Mouse (Mus musculus): Measurements from ENCODE around the gene Pramel7. TPM values are rescaled to one million over a fixed set of nuclear protein-coding genes. Genes with fewer than 3 reads are reported as not detected.
A peak's percentile ranks its signal among the peaks of the same experiment; 100 is the strongest.
"Not testable (repeated sequence)": the region's sequence is repeated elsewhere in the genome, so short reads cannot be mapped to it uniquely, and the experiment has no call there.

Pramel7 gene
- polyA plus RNA-seq (2015; fragmentation: Nextera tagmentation; extraction: Ambion mirVana) = not detected in 2 replicates

DNA sequence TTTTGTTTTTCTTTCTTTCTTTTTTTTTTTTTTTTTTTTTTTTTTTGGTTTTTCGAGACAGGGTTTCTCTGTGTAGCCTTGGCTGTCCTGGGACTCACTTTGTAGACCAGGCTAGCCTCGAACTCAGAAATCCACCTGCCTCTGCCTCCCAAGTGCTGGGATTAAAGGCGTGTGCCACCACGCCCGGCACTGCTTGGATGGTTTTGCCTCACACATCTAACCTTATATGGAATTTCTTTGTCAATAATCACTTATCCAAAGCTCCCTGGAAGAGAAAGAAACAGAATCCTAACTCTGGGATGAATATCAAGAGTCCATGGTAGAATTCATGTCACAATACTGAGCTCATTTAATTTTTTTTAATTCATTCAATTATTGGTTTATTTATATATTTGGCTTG lies at the start of gene Pramel7:
Gene Pramel7, minus strand, starts transcription at position 101 of the 400 bp plus-strand sequence.
- not testable (repeated sequence) for ATAC-seq; H3K27me3 ChIP-seq (replicated peaks); H3K9me3 ChIP-seq; H3K4me2 ChIP-seq (replicated peaks); H3K36me3 ChIP-seq; H3K4me1 ChIP-seq (replicated peaks); H3K9ac ChIP-seq; H3K4me3 ChIP-seq (replicated peaks); H3K27ac ChIP-seq
- WGBS = 90% methylated on average over 4 of the region's 5 CpGs

DNA sequence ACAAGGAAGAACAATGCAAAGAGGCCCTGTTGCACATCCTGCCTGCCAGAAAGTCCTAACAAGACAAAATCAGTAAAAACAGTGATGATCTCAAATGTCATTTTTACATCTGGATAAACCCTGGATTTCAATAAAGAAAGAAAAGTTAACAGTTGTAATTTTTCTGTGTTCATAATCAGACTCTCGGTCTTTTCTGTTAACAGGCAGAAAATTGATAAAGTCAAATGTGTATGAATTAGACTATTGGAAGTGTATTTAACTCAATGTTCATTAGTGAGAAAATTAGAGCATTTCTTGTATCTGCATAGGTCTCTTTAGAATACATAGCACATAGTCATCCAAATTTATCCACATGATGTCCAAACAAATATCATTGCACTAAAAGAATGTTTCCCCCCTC lies 48.5 kb upstream of the Pramel7 start, which contains the start of gene Olfr1128:
Gene Olfr1128, minus strand, starts transcription at position 101 of the 400 bp plus-strand sequence.
- 85% methylated on average over 1 of the region's 1 CpGs for WGBS
- H3K4me1 ChIP-seq (replicated peaks) = no peaks in the 10 kb centered on the region
- no peaks in the 10 kb centered on the region for H3K36me3 ChIP-seq
- ATAC-seq = no peak
- H3K27me3 ChIP-seq (replicated peaks) = no peaks in the 10 kb centered on the region
- no peaks in the 10 kb centered on the region for H3K9me3 ChIP-seq
- no peak within 1 kb of the TSS for H3K27ac ChIP-seq
- no peak within 1 kb of the TSS for H3K4me2 ChIP-seq (replicated peaks)
- no peak within 1 kb of the TSS for H3K4me3 ChIP-seq (replicated peaks)
- H3K9ac ChIP-seq = no peak within 1 kb of the TSS

DNA sequence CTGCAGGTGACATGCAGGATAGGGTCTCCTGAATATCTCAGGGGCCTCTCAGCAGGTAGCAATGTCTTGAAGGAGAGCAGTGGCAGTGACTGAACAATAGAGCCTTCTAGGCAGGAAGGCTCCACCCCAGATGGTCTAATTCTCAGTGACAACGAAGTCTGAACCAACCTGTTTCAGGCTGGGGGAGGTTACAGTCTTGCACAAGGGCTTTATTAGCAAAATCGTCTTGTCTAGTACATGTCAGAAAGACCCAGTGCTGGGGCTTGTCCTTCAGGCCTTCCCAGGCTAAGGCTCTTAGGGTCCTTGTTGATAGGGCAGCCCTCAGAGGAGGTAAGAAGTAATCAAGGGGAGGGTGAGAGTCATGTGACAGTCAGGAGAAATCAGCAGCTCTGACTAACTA lies 37.9 kb upstream of the Pramel7 start:
- H3K4me2 ChIP-seq (replicated peaks) = no peak overlapping the region
- WGBS = 54% methylated on average over 2 of the region's 2 CpGs
- no peak overlapping the region for H3K4me3 ChIP-seq (replicated peaks)
- H3K4me1 ChIP-seq (replicated peaks) = no peaks in the 10 kb centered on the region
- no peaks in the 10 kb centered on the region for H3K36me3 ChIP-seq
- no peaks in the 10 kb centered on the region for H3K9me3 ChIP-seq
- ATAC-seq = no peak
- H3K27ac ChIP-seq = no peak overlapping the region
- no peak overlapping the region for H3K9ac ChIP-seq
- no peaks in the 10 kb centered on the region for H3K27me3 ChIP-seq (replicated peaks)

DNA sequence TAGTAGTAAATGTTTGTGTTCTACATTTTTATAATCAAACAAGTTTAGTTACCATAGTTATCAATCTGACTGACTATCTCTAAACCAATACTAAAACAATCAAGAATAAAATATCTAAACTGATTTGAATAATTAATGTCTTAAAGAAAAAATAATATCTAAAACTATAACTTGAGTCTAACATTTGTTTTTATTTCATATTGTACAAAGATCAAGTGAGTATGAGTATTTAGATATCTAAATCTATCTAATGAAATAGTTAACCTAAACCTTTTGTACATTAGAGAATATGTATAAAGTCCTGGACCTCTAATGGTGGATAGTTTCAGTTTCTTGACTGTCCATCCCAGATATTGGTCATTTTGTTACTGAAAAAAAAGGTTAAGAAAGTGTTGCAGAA lies 34.6 kb upstream of the Pramel7 start, which contains the start of gene Olfr153:
Gene Olfr153, plus strand, starts transcription at position 301 of the 400 bp plus-strand sequence.
- H3K4me1 ChIP-seq (replicated peaks) = no peaks in the 10 kb centered on the region
- H3K9me3 ChIP-seq = no peaks in the 10 kb centered on the region
- H3K27ac ChIP-seq = no peak within 1 kb of the TSS
- no peak within 1 kb of the TSS for H3K4me2 ChIP-seq (replicated peaks)
- ATAC-seq = no peak
- no peaks in the 10 kb centered on the region for H3K36me3 ChIP-seq
- H3K4me3 ChIP-seq (replicated peaks) = no peak within 1 kb of the TSS
- H3K27me3 ChIP-seq (replicated peaks) = no peaks in the 10 kb centered on the region
- no peak within 1 kb of the TSS for H3K9ac ChIP-seq

DNA sequence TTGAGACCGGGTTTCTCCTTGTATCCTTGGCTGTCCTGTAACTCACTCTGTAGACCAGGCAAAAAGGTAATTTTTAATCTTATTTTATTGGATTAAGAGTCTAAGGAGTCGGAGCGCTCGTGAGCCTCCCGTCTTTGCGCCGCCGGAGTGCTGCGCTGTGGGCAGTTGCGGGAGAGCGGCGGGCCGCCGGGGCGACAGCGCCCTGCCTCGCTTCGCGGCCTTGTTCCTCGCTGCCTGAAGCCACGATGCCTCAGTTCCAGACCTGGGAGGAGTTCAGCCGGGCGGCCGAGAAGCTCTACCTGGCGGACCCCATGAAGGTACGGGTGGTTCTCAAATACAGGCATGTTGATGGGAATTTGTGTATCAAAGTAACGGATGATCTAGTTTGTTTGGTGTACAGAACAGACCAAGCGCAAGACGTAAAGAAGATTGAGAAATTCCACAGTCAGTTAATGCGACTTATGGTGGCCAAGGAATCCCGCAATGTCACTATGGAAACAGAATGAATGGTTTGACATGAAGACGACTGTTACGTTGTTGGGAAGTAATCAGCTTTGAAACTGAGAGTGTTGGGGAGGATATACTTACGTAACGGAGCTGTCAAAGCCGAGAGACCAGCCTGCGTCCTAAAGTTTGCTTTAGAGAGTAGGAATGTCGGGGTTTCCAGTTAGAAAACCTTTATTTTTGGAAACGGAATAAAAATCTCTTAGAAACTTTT lies 29.2 kb upstream of the Pramel7 start:
- not testable (repeated sequence) for H3K4me1 ChIP-seq (replicated peaks); H3K36me3 ChIP-seq; H3K27me3 ChIP-seq (replicated peaks); H3K9me3 ChIP-seq; H3K4me3 ChIP-seq (replicated peaks); ATAC-seq; H3K9ac ChIP-seq; H3K27ac ChIP-seq
- peak overlapping the region; percentile 40 for H3K4me2 ChIP-seq (replicated peaks)
- WGBS = 32% methylated on average over 38 of the region's 39 CpGs

DNA sequence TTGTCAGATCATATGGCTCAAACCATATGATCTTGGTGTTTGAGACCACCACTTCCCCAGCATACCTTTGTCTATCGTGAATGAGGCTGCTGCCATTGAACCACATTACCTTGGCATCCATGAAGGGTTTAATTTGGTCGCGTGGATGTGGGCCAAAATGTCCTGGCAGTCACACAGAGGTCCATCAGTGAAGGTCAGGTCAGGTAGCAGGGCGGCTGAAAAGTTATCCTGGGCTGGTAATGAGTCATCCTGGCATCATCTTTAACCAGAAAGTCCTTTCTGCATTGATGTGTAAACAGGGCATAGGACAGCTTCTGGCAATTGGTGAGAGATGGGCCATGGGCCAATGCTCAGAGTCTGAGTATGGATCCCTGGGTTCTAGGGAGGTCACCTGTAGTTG lies 23.8 kb upstream of the Pramel7 start:
- no peak overlapping the region for H3K4me3 ChIP-seq (replicated peaks)
- H3K4me1 ChIP-seq (replicated peaks) = no peaks in the 10 kb centered on the region
- H3K36me3 ChIP-seq = no peaks in the 10 kb centered on the region
- ATAC-seq = no peak
- no peaks in the 10 kb centered on the region for H3K9me3 ChIP-seq
- WGBS = 91% methylated on average over 4 of the region's 4 CpGs
- H3K27ac ChIP-seq = no peak overlapping the region
- H3K27me3 ChIP-seq (replicated peaks) = no peaks in the 10 kb centered on the region
- H3K4me2 ChIP-seq (replicated peaks) = no peak overlapping the region
- no peak overlapping the region for H3K9ac ChIP-seq

DNA sequence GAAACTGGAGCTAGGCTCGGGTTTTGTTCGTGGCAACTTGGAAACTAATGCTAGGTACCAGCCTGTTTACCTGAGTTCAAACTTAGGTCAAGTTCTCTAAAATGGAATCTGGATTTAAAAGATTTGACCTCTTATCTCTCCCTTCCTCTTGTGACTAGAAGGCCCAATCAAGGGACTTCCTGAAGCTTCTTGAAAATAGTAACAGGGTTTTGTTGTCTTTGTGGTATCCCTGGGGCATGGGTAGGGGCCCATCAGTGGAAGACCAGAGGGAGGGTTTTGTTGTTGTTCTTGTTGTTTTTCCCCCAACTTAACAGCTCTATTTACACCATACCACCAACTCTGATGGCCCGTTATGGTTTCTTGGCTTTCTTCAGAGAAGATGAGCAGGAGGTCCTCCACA lies 19.7 kb upstream of the Pramel7 start:
- no peak overlapping the region for H3K4me2 ChIP-seq (replicated peaks)
- no peak for ATAC-seq
- H3K27ac ChIP-seq = no peak overlapping the region
- H3K4me3 ChIP-seq (replicated peaks) = no peak overlapping the region
- H3K9ac ChIP-seq = no peak overlapping the region
- H3K27me3 ChIP-seq (replicated peaks) = no peaks in the 10 kb centered on the region
- no peaks in the 10 kb centered on the region for H3K36me3 ChIP-seq
- 83% methylated on average over 3 of the region's 3 CpGs for WGBS
- no peaks in the 10 kb centered on the region for H3K4me1 ChIP-seq (replicated peaks)
- no peaks in the 10 kb centered on the region for H3K9me3 ChIP-seq

DNA sequence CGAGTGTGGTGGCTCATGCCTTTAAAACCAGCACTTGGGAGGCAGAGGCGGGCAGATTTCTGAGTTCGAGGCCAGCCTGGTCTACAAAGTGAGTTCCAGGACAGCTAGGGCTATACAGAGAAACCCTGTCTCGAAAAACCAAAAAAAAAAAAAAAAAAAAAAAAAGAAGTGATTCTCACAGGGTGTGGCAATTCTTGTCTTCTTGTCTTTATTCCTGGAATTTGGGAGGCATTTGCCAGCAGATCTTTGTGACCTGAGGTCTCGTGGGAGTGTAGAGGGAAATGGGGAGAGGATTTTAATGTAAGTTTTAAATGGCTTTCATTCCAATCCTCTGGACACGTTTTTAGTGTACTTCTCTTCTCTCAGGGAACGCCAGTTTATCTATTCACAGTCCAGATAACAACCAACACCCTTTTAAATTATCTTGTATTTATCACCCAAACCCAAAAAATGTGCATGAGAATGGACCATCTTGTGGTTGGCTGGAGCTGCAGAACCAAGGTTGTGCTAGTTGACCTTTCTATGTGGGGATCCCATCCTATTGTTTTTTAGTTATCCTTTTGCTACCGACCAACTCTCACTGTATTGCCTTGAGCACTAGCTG lies 18.7 kb upstream of the Pramel7 start:
- Histone ChIP-seq H3K9me3 (no peaks in the 10 kb centered on the region), H3K36me3 (no peaks in the 10 kb centered on the region), H3K4me2 (replicated peaks) (no peak overlapping the region), H3K9ac (no peak overlapping the region), H3K27ac (no peak overlapping the region), H3K4me1 (replicated peaks) (no peaks in the 10 kb centered on the region), H3K4me3 (replicated peaks) (no peak overlapping the region), H3K27me3 (replicated peaks) (no peaks in the 10 kb centered on the region)
- no peak for ATAC-seq
- 81% methylated on average over 8 of the region's 8 CpGs for WGBS

DNA sequence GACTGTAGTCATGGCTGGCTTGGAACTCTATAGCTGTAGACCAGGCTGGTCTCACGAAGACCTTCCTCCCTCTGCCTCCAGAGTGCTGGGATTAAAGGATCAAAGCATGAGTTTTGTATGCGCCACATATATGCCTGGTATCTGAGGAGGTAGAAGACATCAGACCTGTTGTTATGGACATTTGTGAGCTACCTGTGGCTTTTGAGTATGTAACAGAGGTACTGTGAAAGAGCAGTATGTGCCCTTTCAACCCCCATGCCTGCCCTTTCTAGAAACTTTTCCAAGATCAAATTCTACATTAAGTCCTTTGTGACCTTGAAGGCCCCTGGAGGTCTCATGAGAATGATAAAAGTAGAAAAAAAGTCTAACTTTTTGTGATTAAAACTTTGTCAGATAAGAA lies 18.2 kb upstream of the Pramel7 start:
- Histone ChIP-seq H3K4me3 (replicated peaks) (no peak overlapping the region), H3K9ac (no peak overlapping the region), H3K27ac (no peak overlapping the region), H3K9me3 (no peaks in the 10 kb centered on the region), H3K36me3 (no peaks in the 10 kb centered on the region), H3K4me2 (replicated peaks) (no peak overlapping the region), H3K27me3 (replicated peaks) (no peaks in the 10 kb centered on the region), H3K4me1 (replicated peaks) (no peaks in the 10 kb centered on the region)
- WGBS = 94% methylated on average over 2 of the region's 2 CpGs
- ATAC-seq = no peak

DNA sequence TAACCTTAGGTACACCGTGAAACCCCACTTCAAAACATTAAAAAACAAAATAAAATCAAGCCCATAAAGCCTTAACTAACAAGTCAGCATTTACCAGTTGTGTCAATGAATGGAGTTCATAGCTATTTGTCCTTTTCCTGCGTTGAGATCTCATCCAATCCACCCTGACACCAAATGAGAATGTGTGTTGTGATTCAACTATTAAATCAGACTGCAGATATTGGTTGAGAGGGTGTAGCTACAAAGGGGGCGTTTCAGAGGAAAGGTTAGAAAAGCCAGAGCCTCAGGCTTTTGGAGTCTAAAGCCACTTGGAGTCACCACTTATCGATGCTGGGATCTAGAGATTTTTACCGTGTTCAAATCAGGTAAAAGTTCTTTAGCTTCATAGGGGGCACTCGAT lies 9.4 kb upstream of the Pramel7 start, which contains the start of gene Pramel6:
Gene Pramel6, plus strand, starts transcription at position 301 of the 400 bp plus-strand sequence.
- Histone ChIP-seq H3K4me1 (replicated peaks) (no peaks in the 10 kb centered on the region), H3K4me2 (replicated peaks) (no peak within 1 kb of the TSS), H3K9me3 (no peaks in the 10 kb centered on the region), H3K9ac (no peak within 1 kb of the TSS), H3K27ac (no peak within 1 kb of the TSS), H3K36me3 (no peaks in the 10 kb centered on the region), H3K4me3 (replicated peaks) (no peak within 1 kb of the TSS), H3K27me3 (replicated peaks) (no peaks in the 10 kb centered on the region)
- ATAC-seq = no peak
- WGBS = 86% methylated on average over 6 of the region's 6 CpGs

DNA sequence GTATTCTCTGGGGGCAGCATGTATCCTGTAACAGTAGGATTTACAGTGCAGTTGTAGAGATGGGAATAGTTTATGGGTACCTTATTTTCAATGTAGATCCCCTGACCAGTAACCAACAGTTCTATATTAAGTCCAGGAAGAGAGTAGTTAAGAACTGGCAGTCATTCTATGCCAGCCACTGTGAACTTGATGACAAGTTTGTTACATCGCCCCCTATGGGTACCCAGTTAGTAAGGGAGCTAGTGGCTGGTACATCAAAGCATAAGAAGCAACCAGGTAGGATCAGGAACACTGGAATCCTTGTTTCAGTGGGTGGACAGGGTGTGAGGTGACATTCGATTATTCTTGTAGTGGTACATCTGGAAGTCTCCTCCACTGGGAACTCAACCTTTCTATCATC lies 14.6 kb downstream of the Pramel7 start:
- Histone ChIP-seq H3K4me1 (replicated peaks) (no peaks in the 10 kb centered on the region), H3K27ac (no peak overlapping the region), H3K9me3 (no peaks in the 10 kb centered on the region), H3K9ac (no peak overlapping the region), H3K36me3 (no peaks in the 10 kb centered on the region), H3K4me2 (replicated peaks) (no peak overlapping the region), H3K27me3 (replicated peaks) (no peaks in the 10 kb centered on the region), H3K4me3 (replicated peaks) (no peak overlapping the region)
- ATAC-seq = no peak
- 69% methylated on average over 2 of the region's 2 CpGs for WGBS

DNA sequence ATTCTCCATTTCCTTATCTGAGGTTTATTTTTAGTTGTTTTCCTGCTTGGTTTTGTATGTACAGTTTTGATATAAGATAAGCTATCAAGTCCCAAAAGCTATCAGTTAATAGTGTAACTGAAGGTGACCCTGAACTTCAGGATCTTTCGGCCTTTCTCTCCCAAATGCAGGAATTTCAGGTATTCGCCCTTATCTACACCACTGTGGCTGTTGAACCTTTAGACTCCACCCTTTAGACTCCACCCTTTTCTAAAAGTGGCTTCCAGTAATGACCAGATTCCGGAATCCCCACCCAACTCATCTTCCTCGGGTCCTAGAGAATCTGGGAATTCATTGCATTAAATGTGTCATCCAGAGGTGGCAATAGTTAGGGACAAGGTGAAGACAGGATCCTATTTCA lies 15.7 kb downstream of the Pramel7 start:
- no peak for ATAC-seq
- Histone ChIP-seq H3K9me3 (no peaks in the 10 kb centered on the region), H3K4me1 (replicated peaks) (no peaks in the 10 kb centered on the region), H3K36me3 (no peaks in the 10 kb centered on the region), H3K9ac (no peak overlapping the region), H3K4me2 (replicated peaks) (no peak overlapping the region), H3K27me3 (replicated peaks) (no peaks in the 10 kb centered on the region), H3K4me3 (replicated peaks) (no peak overlapping the region), H3K27ac (no peak overlapping the region)
- WGBS = 81% methylated on average over 4 of the region's 4 CpGs

DNA sequence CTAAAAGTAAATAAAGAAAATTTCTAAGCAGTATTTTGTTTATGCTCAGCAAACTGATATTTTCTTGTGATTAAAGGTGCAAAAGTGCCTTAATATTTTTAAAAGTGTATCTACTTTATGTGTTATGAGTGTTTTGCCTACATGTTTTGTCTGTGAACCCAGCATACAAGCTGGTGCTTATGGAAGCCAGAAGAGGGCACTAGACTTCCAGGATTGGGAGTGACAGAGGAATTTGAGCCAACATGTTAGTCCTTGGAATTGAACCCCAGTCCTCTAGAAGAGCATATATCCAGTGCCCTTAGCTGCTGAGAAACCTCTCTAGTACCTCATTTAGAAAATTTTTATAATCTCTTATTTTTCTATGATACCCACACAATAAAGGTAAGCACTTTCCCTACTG lies 16.7 kb downstream of the Pramel7 start:
- Histone ChIP-seq H3K9ac (no peak overlapping the region), H3K4me3 (replicated peaks) (no peak overlapping the region), H3K27ac (no peak overlapping the region), H3K27me3 (replicated peaks) (no peaks in the 10 kb centered on the region), H3K9me3 (no peaks in the 10 kb centered on the region), H3K4me2 (replicated peaks) (no peak overlapping the region), H3K4me1 (replicated peaks) (no peaks in the 10 kb centered on the region), H3K36me3 (no peaks in the 10 kb centered on the region)
- ATAC-seq = no peak

All from intestine, embryonic 15.5 days (tissue).